Mouse (Mus musculus): ENCODE measurements around the gene Slc22a15. TPM values are rescaled to one million over a fixed set of nuclear protein-coding genes. Genes with fewer than 3 reads are reported as not detected.

The Slc22a15 gene
- polyA plus RNA-seq, 1 experiment from 2014 or later = 6.2 TPM

Other genes starting within 250 kb of the Slc22a15 start
- 2.2 and 4.1 TPM in 2 replicates for gene Mab21l3, start 75.5 kb downstream of the Slc22a15 start, polyA plus RNA-seq (2015; fragmentation: Nextera tagmentation; extraction: Ambion mirVana)
- 0.05 TPM in 1 of 2 replicates, not detected in the other for gene Nhlh2, start 85.6 kb upstream of the Slc22a15 start, polyA plus RNA-seq (2015; fragmentation: Nextera tagmentation; extraction: Ambion mirVana)
- 44.6 and 135 TPM in 2 replicates for gene Casq2, start 162.0 kb upstream of the Slc22a15 start, polyA plus RNA-seq (2015; fragmentation: Nextera tagmentation; extraction: Ambion mirVana)